Mouse (Mus musculus): ENCODE data around the gene Fosl2.

The Fosl2 gene

DNA sequence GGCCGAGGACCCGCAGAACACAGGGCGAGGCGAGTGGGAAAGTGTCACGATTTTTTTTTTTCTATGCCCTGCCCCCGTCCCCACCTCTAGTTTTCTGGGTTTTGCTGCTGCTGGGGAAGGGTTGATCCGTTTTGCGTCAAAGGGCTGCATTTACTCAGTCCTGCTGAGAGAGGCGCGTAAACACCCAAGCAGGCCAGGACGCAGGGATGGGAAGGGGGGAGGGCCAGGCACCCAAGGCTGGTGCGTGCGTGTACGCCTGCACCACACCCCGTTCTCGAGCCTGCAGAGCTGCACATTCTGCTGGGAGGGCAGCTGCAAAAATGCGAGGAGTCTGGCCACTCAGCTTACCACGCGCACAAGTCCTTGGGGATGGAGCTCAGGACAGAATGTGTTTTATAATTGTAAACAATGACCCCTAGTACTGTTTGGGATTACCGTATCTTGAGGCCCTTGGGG, 2.0 kb upstream of the Fosl2 start:
- in situ Hi-C loops (cut with MboI, MseI) = no loop called here

DNA sequence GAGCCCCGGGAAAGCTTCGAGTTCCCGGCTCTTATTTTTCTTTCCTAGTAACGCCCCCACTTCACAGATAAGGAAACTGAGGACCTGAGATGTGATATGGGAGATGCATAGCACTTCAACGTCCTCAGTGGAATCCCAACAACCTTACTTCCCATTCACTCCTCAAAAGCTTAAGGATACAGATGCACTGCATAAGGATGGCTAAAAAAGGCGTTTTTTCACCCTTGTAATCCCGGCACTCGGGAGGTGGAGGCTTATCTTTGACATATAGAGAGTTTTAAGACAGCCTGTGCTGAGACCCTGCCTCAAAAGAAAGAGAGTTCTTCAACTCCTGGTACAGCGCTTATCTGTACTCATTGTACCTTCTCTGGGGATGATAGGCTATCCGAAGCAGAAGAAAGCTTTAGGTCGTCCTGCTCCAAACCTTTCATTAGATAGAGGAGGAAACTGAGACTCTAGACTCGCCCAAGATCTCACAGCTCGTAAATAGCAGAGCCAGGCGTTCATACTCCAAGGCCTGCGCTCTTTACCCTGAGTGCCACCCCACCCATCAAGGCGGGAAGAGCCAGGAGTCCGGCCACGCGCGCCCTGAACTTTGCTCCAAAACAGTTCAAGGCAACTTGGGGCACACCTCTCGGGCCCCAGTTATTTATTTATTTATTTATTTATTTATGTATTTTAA, 1.4 kb upstream of the Fosl2 start:
- in situ Hi-C loops (cut with MboI, MseI) = no loop called here

DNA sequence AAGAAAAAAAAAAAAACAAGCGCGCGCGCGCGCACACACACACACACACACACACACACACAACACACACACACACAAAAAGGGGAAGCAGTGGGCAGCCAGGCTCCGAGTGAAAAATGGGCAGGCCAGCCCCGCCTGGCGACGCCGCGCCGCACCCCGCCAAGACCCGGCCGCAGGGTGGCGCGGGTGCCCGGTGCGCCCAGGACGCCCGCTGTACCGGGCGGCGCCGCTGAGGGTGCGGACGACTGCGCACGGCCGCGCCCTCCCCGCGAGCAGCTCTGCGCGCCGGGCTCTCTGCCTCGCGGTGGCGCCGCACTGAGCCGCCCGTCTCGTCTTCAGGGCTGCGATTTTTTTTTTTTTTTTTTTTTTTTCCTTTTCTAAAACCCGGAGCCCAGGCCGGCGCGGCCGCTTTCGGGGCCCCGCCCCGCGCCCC, 682 bp upstream of the Fosl2 start:
- in situ Hi-C loops (cut with MboI, MseI) = no loop called here

DNA sequence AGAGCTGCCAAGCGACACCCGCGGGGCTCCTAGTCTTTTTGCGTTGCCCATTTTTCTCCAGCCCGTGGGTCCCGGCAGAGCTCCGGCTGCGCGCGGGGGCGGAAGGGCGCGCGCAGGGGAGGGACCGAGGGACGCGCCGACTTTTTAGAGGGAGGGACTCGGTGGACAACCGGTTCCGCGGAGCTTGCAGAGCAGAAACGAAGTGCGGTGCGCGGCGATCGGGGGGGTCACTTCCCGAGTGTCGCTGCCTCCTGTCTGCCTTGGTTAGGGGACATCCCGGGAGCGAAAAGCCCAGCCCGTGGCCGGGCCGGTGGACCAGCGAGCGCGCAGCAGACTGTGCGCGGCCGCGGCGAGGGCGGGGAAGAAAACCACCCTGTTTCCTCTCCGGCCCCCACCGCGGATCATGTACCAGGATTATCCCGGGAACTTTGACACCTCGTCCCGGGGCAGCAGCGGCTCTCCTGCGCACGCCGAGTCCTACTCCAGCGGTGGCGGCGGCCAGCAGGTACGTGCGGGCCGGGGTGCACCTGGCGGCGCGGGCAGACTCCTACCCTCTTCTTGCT, 781 bp downstream of the Fosl2 start:
- in situ Hi-C loops (cut with MboI, MseI) = no loop called here

DNA sequence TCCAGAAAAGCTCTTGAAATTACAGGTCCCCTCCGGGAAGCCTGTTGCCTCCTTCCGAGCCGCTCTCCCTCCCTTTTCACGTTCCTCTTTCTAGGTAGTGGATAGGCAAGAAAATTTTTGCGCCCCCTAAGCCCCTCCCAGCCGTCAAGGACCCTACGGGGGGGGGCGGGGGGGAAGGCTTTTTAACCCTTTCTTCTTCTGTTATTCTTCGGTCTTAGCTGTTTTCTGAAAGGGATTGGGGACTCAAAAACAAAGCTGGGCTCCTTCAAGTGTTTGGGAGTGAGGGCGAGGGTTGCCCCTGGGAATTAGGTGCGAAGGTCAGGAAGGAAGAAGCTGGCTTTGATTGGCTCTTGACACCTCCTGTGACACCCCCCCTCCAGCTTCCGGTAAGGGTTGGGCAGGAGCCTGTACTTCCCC, 1.5 kb downstream of the Fosl2 start:
- in situ Hi-C loops (cut with MboI, MseI) = no loop called here

DNA sequence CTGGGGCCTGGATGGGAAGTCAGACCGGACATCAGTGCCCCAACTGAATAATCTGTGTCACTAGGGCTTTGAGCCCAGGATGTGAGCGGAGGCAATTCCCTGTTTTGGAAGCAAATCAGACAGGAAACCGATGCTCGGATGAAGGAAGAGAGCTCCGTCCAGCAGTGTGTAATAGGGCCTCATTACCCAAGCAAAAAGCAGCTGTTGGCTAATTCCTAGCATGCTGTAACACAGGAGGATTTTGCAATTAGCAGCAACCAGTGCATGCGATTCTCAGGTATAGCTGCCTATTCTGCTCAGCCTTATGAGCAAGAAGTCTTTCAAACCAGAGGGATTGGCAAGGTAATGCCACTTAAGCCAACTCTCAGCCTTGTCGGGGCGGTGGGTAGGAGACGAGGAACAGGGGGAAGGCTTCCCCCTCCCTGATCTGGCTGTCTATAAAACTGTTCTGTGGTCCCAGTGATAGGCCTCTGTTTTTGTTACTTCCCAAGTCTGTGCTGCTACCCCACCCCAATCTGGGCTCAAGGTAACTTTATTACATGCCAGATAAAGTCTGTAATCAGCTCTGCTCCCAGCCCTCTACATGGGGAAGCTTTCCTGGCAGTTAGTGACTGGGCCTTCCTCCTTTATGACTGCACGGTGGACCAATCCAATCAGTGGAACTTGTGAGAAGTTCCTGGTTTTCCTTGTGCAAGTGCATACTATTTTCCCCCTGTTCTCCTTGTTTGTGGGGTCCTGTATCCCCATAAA, 3.0 kb downstream of the Fosl2 start:
- in situ Hi-C loops (cut with MboI, MseI) = no loop called here

DNA sequence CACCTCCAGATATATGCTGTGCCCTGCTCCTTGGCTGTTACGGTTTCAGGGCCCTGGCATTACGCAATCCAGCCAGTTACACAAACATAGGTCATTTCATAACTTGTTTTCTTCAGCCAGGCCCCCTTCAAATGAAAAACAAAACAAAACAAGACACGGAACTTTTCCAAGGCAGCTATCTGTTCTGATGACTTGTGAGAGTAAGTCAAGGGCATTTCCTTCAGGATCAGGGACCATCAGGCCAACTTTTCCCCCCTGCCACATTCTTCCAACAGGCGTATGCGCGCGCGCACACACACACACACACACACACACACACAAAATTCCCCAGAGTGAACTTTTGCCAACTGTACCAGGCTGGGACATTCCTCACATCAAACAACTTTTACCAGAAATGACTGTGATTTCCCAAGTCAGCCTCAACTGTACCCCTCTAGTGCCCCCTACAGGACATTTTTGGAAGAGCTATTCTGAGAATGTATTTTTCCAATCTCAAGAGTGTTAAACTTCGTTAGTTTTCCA, 4.0 kb downstream of the Fosl2 start:
- in situ Hi-C loops (cut with MboI, MseI) = loop anchor here (10.0 kb wide), 1 partner anchor 55 kb away; no protein-coding TSS in a partner anchor

DNA sequence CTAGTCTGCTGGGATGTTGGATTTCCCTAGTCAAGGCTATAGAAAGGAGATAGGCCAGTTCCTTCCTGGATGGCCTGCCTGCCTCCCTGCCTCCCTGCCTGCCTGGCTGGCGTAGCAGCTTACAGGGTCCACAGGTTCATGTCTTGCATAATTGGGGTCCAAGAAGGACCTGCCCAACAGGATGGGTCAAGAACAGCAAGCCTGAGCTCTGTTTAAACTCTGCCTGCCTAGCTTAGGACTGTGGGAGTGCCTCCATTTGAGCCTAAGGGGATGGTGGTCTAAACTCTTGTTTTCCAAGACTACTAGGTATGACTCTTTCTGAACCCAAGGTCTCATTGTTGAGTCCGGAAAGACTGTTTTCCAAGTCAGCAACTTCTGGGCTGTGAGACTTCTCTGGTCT, 6.3 kb downstream of the Fosl2 start:
- in situ Hi-C loops (cut with MboI, MseI) = loop anchor here (10.0 kb wide), 1 partner anchor 53 kb away; no protein-coding TSS in a partner anchor

DNA sequence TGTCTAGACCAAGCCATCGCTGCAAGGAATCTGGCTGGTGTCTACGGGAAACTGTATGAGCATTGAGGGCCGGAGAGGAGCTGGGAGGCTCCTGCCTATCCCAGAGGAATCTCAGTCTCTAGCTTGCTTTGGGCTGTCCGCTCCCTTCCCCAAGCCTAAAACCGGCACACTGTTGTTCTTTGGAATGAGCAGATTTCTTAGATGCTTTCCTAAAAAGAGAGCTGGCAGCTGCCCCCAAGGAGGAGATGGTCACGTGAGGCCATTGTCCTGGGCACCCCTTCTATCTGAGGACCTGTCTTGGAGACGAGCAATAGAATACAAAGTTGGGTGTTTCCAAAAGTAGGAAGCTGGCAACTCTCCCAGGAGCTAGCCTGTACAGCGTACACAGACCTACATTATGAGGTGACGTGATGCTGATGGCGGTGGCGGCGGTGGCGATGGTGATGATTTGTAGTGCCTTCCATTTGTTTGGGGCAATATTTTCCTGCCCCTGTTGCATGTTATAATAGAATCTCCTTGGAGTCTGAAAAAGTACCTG, 7.9 kb downstream of the Fosl2 start:
- in situ Hi-C loops (cut with MboI, MseI) = loop anchor here (10.0 kb wide), 1 partner anchor 51 kb away; no protein-coding TSS in a partner anchor

DNA sequence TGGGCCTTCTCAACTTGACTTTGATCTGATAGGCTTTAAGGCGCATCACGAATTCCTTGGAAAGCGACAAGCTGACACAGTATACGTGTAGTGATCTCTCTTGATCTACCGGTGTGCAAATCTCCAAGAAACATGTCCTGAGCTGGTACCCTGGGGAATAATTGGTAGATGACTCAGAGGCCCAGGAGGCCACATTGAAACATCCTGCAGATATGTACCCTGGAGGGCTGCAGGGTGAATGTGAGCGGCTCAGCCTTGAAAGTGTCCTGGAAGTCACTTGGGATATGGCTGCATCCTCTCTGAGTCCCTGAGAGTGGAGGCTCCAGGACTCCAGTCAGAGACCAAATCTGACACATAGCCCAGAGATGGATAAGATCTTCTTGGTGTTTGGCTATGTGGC, 10.7 kb downstream of the Fosl2 start:
- in situ Hi-C loops (cut with MboI, MseI) = loop anchor here (10.0 kb wide), 1 partner anchor 49 kb away; no protein-coding TSS in a partner anchor

DNA sequence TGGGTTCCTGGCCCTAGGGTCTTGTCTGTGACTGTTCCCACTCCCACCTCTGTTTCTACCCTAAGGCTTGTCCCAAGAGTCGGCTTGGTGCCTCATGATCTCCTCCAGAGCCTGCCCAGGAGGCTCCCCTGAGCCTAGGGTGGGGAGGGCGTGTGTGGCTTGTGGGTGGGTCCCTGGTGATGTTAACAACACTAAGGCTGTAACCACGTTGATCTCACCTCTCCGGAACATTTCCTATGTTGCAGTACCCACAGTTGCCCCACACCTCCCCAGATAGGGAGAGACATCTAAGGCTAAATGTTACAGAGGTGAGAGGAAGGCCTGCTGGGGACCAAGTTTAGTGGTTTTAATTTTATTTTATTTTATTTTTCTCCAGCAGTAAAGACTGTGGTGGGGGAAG, 13.0 kb downstream of the Fosl2 start:
- in situ Hi-C loops (cut with MboI, MseI) = loop anchor here (10.0 kb wide), 1 partner anchor 46 kb away; no protein-coding TSS in a partner anchor

DNA sequence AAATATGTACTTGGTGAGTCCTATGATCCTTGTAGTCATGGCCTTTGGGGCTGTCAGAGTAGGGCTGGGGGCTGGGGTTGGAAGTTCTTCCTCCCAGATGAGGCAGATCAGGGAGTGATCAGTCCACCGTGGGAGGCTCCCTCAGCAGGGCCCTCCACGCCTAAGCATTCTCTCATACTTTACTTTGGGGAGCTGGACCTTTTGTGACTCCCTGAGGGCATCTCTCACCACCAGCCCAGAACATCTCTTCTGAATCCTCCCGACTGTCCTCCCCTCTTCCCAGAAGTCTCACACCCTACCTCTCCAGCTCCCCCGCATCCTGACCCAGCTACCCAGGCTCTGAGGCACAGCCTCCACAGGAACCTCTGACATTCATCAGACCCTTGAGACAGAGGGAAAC, 15.6 kb downstream of the Fosl2 start:
- in situ Hi-C loops (cut with MboI, MseI) = no loop called here

DNA sequence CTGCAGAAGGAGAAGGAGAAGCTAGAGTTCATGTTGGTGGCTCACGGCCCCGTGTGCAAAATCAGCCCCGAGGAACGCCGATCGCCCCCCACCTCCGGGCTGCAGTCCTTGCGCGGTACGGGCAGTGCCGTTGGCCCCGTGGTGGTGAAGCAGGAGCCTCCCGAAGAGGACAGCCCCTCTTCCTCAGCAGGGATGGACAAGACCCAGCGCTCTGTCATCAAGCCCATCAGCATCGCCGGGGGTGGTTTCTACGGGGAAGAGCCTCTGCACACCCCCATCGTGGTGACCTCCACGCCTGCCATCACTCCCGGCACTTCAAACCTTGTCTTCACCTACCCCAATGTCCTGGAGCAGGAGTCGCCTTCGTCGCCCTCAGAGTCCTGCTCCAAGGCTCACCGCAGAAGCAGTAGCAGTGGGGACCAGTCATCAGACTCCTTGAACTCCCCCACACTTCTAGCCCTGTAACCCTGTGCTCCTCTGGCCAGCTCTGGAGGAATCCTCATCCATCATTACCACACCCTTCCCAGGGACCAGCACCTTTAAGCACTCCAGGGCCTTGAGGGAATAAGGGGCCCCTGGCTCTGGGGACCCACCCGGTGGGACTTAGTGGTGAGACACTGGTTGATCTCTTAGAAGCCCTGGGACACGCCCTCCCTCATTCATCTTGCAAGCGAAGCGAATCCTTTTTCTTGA, 17.3 kb downstream of the Fosl2 start:
- in situ Hi-C loops (cut with MboI, MseI) = no loop called here

DNA sequence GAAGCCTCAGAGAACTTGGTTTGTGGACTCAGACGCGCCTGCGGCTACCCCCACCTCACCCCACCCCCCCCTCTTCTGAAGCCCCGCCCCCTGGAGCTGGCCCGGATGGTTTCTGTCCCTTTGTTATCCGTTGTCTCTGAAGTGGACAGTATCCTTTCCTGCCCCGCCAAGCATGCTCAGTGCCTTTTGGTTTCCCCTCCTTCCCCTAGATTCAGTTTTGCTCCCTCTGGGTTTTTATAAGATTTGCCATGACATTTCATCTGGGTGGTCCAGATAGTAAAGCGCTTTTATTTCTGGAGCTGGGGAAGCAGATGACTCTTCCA, 17.8 kb downstream of the Fosl2 start:
- in situ Hi-C loops (cut with MboI, MseI) = no loop called here

DNA sequence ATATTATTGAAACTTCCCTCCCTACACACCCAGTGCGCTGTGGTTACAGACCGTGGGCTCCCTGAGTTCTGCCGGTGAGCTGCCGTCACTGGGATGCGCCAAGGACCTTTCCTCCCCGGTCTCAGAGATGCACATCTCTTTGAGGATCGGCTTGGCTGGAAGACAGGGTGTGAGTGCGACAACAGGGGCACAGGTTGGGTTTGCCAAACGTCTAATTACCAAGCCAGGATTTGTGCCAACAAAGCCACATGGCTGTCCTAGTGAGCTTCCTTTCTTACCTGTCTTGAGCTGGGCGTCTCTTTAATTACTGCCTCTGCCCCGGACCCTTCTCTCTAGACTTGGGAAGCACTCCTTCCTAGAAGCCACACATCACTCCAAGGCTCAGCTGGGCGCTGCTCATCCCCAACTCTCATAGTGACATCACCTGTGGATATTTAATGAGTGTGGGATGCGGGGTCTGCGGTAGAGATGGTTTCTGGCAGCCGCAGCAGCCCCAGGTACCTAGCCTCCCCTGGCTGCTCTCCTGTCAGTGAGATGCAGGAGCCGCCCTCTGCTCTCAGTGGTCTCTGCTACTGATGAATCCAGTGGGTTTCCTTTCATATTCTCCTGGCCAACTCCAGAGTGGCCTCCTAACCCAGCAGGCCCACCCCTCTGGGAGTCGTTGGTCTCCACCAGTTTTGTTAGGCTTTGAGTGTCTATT, 18.3 kb downstream of the Fosl2 start:
- in situ Hi-C loops (cut with MboI, MseI) = no loop called here

DNA sequence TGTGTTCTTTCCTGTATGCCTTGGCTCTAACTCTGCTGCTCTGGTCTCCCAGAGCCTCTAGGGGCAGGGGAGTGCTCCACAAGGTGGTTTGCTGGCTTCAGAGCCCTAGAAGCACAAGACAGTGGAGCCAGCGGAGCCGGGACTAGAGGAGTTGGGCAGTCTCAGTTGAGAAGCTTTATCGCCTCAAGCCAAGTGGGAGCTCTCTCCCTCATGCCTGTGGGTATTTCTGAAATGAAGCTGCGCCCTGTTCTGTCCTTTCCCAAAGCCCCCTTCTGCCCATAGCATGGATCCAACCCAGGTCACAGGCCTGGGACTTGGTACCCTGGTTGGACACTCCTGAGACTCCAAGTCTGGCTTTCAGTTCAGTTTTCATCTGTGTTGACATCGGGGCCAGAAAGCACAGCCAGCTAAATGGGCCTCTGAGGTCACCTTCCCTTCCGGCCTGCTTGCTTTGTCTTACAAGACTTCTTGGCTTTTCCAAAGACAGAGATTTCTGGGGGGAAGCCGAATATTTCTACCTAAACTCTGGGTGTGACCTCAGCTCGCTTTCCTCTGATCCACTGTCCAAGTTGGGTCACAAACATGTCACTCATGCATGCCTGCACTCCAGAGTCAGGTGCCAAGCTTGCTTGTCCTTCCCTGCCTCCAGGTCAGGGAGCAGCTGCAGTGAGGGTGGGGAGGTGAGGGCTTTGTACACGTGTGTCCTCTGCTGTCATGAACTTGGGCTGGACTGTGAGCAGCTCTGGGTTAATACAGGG, 19.5 kb downstream of the Fosl2 start:
- in situ Hi-C loops (cut with MboI, MseI) = no loop called here

DNA sequence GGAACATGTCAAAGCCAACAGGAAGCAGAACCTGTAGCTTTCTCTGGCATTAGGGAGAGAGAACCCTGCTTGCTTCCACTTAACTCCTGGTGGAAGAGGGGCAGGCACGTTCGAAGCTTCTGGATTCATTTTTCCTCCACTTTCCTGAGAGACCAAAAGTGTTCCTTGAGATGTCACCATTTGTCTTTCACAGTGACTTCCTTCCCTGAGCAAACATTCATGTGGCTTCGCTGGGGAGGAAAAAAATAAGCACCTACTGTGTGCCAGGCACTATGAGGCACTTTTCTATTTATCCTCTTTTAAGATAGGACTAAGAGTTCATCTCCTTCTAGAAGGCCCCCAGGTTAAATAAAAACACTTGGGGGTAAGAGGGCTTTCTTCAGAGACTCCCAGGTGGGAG, 20.3 kb downstream of the Fosl2 start:
- in situ Hi-C loops (cut with MboI, MseI) = no loop called here

DNA sequence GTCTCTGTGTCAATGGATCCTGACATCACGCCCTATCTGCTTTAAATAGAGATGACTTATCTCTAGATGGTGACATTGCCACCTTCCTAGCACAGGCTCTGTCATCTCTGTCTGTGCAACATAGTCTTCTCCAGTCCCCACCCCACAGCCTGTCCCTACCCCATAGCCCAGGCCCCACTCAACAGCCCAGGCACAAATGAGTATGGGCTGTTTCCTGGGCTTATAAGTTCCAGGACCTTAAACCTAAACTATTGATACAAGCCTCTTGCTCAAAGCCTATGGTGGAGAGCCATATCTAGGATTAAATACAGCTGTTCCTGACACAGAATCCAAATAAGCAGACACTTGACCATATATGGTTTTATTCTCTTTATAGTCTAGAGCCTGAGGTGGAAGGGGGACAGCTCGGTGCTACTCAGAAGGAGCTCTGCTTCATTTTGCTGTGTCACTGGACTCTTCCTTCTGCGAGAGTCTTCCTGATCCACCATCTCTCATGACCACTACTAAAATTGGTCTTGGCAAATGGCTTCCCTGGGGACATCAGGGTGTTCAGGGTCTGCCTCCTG, 28.0 kb downstream of the Fosl2 start:
- in situ Hi-C loops (cut with MboI, MseI) = no loop called here

DNA sequence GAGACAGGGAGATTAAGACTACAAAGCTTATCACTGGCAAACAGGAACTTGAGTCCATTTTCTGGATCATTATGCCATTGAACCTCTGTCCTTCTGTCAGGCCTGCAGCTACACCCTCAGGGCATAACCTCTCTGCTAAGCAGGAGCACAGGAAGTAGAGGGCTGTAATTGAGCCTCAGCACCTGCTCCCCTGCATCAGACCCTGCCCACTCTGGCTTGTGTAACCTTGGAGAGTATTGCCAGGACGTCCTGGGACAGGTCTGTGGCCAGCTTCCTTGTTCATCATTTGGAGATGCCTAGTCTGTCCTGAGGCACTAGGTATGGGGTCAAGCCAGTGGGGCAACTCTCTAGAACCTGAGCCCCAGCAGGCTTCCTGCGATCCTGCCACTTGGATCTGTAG, 36.6 kb downstream of the Fosl2 start:
- in situ Hi-C loops (cut with MboI, MseI) = no loop called here

DNA sequence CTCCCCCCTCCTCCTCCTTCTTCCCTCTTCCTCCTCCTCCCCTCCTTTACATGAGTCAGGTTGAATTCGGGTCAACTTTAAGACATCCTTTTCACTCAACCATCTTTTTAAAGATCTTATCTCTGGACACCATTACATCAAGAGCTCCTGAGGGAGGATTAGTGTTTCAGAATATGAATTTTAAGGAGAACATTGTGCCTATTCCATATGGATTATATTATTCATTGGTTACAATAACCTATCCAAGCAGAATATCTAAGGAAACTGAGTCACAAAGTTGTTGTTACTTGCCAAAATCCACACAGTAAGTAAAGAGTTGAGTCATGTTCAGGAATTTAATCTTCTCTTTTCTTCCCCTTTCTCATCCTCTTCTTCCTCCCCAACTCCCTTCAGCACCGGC, 41.2 kb downstream of the Fosl2 start:
- in situ Hi-C loops (cut with MboI, MseI) = no loop called here
